Mouse (Mus musculus) thymus, postnatal 0 days (tissue): ENCODE measurements around the gene Arhgef25. TPM values are rescaled to one million over a fixed set of nuclear protein-coding genes. Genes with fewer than 3 reads are reported as not detected.

Experiments used
- DNase-seq: peaks from one replicate; pipeline ENCODE4 v3.0.0-alpha.2; 2015; ENCODE audit warnings: low spot score
- polyA plus RNA-seq: library from polyadenylated mRNA; unstranded; fragments of >200 nt; fragmentation: Nextera tagmentation; extraction: Ambion mirVana; gene quantifications from 2 replicates; pipeline ENCODE4 v1.2.1, GENCODE M21; 2015

Arhgef25 gene
- polyA plus RNA-seq, result 3.7 and 4.5 TPM in 2 replicates

- DNase-seq, result no peak
Observed at GRCm38 (mm10) chr10:127189651-127190381, at the start of gene Arhgef25. Arhgef25 (minus strand) TSS chr10:127190083.

GRCm38 (mm10) chr10:127238241-127238824 is 48.5 kb upstream of the Arhgef25 start:
- DNase-seq, result no peak

GRCm38 (mm10) chr10:127236541-127236940 is 46.7 kb upstream of the Arhgef25 start:
- DNase-seq, result no peak

- DNase-seq, result peak; percentile 29
Observed at GRCm38 (mm10) chr10:127233141-127233540, 43.3 kb upstream of the Arhgef25 start.

- no peak for DNase-seq
Observed at GRCm38 (mm10) chr10:127231741-127232140, 41.9 kb upstream of the Arhgef25 start.

GRCm38 (mm10) chr10:127230693-127231092 is 40.8 kb upstream of the Arhgef25 start:
- peak; percentile 28 for DNase-seq

GRCm38 (mm10) chr10:127228897-127229296 is 39.0 kb upstream of the Arhgef25 start:
- DNase-seq, result peak; percentile 62

- no peak for DNase-seq
Observed at GRCm38 (mm10) chr10:127227163-127227562, 37.3 kb upstream of the Arhgef25 start.

- no peak for DNase-seq
Observed at GRCm38 (mm10) chr10:127226318-127226895, 36.5 kb upstream of the Arhgef25 start.

- peak; percentile 46 for DNase-seq
Observed at GRCm38 (mm10) chr10:127225732-127226131, 35.8 kb upstream of the Arhgef25 start.

- DNase-seq, result no peak
Observed at GRCm38 (mm10) chr10:127225213-127225612, 35.3 kb upstream of the Arhgef25 start.

- no peak for DNase-seq
Observed at GRCm38 (mm10) chr10:127218339-127218738, 28.5 kb upstream of the Arhgef25 start.

- no peak for DNase-seq
Observed at GRCm38 (mm10) chr10:127217177-127217576, 27.3 kb upstream of the Arhgef25 start.

- no peak for DNase-seq
Observed at GRCm38 (mm10) chr10:127216456-127216855, 26.6 kb upstream of the Arhgef25 start.

GRCm38 (mm10) chr10:127214422-127214803 is 24.5 kb upstream of the Arhgef25 start:
- no peak for DNase-seq

- no peak for DNase-seq
Observed at GRCm38 (mm10) chr10:127213704-127214421, 24.0 kb upstream of the Arhgef25 start.

GRCm38 (mm10) chr10:127213272-127213671 is 23.4 kb upstream of the Arhgef25 start:
- no peak for DNase-seq

- peak; percentile 91 for DNase-seq
Observed at GRCm38 (mm10) chr10:127211414-127211854, 21.6 kb upstream of the Arhgef25 start, which contains the start of gene Pip4k2c. Pip4k2c (minus strand) TSS chr10:127211585.

- no peak for DNase-seq
Observed at GRCm38 (mm10) chr10:127210961-127211405, 21.1 kb upstream of the Arhgef25 start.

- no peak for DNase-seq
Observed at GRCm38 (mm10) chr10:127209928-127210570, 20.2 kb upstream of the Arhgef25 start.

GRCm38 (mm10) chr10:127208921-127209320 is 19.0 kb upstream of the Arhgef25 start:
- no peak for DNase-seq
